8 mouse cellular contexts compared by ENCODE assay signal in the genomic region with DNA sequence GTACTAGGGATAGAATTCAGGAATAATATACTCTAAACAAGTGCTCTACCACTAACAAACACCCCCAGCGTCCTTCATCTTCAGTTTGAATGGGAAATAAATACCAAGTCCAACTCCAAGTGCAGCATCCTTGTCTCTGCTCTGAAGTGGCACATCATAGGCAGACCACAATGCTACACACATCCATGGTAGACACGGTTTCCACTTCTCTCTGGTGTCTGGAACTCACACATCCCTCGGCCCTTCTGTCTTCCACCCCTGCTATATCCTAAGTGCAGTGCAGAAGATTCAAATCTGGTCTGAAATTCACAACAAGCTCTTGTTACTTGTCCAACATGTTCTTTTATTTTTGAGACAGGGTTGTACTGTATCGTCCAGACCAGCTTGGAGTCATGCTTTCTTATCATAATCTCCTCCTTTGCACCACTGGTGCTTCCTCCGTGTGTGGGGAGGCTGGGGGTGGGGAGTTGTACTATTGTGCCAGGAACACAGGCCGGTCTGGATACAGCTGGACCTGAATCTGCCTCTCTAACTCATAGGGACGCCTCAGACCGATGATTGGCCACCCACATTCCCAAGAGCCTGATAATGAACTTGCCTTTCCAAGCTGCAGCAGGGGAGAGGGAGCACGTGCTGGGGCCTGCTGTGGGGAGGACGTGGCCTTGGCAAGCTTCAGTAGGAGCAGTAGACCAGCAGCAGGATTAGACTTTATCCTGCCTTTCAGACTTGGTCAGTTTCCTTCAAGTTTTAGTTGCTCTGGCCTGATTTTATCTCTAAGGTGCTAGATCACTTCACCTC.
A peak's percentile ranks its signal among the peaks of the same experiment; 100 is the strongest.
DNase-seq lines count a peak whose midpoint lies in the region.

No protein-coding gene starts in this region.

- intact Hi-C loops in heart, postnatal 36 days (cut with DNase I) = no loop called here

- DNase-seq in gastrocnemius, adult 18-20 months (ENCODE audit: low spot score) = peak; percentile 12
- no peak for DNase-seq in gastrocnemius, postnatal 10 days
- DNase-seq in brain, adult 2 months (ENCODE audit: low read depth, low spot score) = peak; percentile 28
- peak; percentile 55 to 63 for DNase-seq in heart, postnatal 36 days
- peak; percentile 9 for DNase-seq in lung, postnatal 14 days
- DNase-seq in spleen, postnatal 36 days (ENCODE audit: low spot score in 2 of 2) = no peak
- no peak for DNase-seq in thymus, postnatal 4 days
- DNase-seq in spleen, adult 12 weeks (ENCODE audit: low spot score) = no peak

Comparison
In these comparisons a context has a peak if more than half of its experiments do, and no peak if none do; other contexts are left out.
1. DNase-seq: peak in gastrocnemius, adult 18-20 months (single experiment), brain, adult 2 months (single experiment), heart, postnatal 36 days (2 of 2) and lung, postnatal 14 days (single experiment); none in gastrocnemius, postnatal 10 days (single experiment), spleen, postnatal 36 days (0 of 2), thymus, postnatal 4 days (single experiment) and spleen, adult 12 weeks (single experiment).